Mouse (Mus musculus) layer of hippocampus, adult 8-10 months (tissue): ENCODE measurements around the gene Kidins220. TPM values are rescaled to one million over a fixed set of nuclear protein-coding genes. Genes with fewer than 3 reads are reported as not detected.
A peak's percentile ranks its signal among the peaks of the same experiment; 100 is the strongest.

ENCODE experiments used
- DNase-seq, 2 experiments: peaks; one replicate each; pipeline ENCODE4 v3.0.0; 2022; ENCODE audit warnings: low spot score in 2 of 2
- total RNA-seq, 4 experiments: library from RNA; stranded (reverse); gene quantifications; 2 replicates each; pipeline ENCODE4 v1.2.4; 2022

The Kidins220 gene
- 100 to 1,000 TPM; 331 to 351 (median 339) TPM for total RNA-seq

- peak; percentile 91 to 93 for DNase-seq
Observed at GRCm38 (mm10) chr12:24974446-24975114, at the start of gene Kidins220. Gene Kidins220 (plus strand): TSS chr12:24974925.

GRCm38 (mm10) chr12:24925276-24925675 is 49.4 kb upstream of the Kidins220 start:
- DNase-seq: no peak

GRCm38 (mm10) chr12:24925684-24926083 is 49.0 kb upstream of the Kidins220 start:
- no peak for DNase-seq

- DNase-seq: peak; percentile 89 to 91
Observed at GRCm38 (mm10) chr12:24928051-24928748, 46.5 kb upstream of the Kidins220 start.

- DNase-seq: no peak
Observed at GRCm38 (mm10) chr12:24929043-24929442, 45.7 kb upstream of the Kidins220 start.

- no peak for DNase-seq
Observed at GRCm38 (mm10) chr12:24930760-24931159, 44.0 kb upstream of the Kidins220 start.

GRCm38 (mm10) chr12:24932120-24932519 is 42.6 kb upstream of the Kidins220 start:
- no peak for DNase-seq

GRCm38 (mm10) chr12:24933206-24933775 is 41.4 kb upstream of the Kidins220 start:
- DNase-seq: no peak

- no peak for DNase-seq
Observed at GRCm38 (mm10) chr12:24933996-24934395, 40.7 kb upstream of the Kidins220 start.

- no peak for DNase-seq
Observed at GRCm38 (mm10) chr12:24936281-24936680, 38.4 kb upstream of the Kidins220 start.

GRCm38 (mm10) chr12:24939372-24939771 is 35.4 kb upstream of the Kidins220 start:
- DNase-seq: no peak

- DNase-seq: no peak
Observed at GRCm38 (mm10) chr12:24942619-24943287, 32.0 kb upstream of the Kidins220 start.

GRCm38 (mm10) chr12:24943427-24943826 is 31.3 kb upstream of the Kidins220 start:
- DNase-seq: no peak

- no peak for DNase-seq
Observed at GRCm38 (mm10) chr12:24944597-24944996, 30.1 kb upstream of the Kidins220 start.

GRCm38 (mm10) chr12:24947065-24947464 is 27.7 kb upstream of the Kidins220 start:
- no peak for DNase-seq

GRCm38 (mm10) chr12:24948344-24948743 is 26.4 kb upstream of the Kidins220 start:
- no peak for DNase-seq

GRCm38 (mm10) chr12:24950376-24951046 is 24.2 kb upstream of the Kidins220 start:
- DNase-seq: no peak

GRCm38 (mm10) chr12:24952147-24952546 is 22.6 kb upstream of the Kidins220 start:
- DNase-seq: peak in 1 of 2 experiments; percentile 62

GRCm38 (mm10) chr12:24955137-24955536 is 19.6 kb upstream of the Kidins220 start:
- no peak for DNase-seq

GRCm38 (mm10) chr12:24958526-24958925 is 16.2 kb upstream of the Kidins220 start:
- no peak for DNase-seq

GRCm38 (mm10) chr12:24961821-24962220 is 12.9 kb upstream of the Kidins220 start:
- no peak for DNase-seq
